Mouse (Mus musculus) T-cell, adult 2 months (primary cell): ENCODE results near the gene Krba1.

Experiments used
- DNase-seq: peaks from one replicate; pipeline ENCODE4 v3.0.0; 2022; ENCODE audit warnings: low spot score

The Krba1 gene

DNA sequence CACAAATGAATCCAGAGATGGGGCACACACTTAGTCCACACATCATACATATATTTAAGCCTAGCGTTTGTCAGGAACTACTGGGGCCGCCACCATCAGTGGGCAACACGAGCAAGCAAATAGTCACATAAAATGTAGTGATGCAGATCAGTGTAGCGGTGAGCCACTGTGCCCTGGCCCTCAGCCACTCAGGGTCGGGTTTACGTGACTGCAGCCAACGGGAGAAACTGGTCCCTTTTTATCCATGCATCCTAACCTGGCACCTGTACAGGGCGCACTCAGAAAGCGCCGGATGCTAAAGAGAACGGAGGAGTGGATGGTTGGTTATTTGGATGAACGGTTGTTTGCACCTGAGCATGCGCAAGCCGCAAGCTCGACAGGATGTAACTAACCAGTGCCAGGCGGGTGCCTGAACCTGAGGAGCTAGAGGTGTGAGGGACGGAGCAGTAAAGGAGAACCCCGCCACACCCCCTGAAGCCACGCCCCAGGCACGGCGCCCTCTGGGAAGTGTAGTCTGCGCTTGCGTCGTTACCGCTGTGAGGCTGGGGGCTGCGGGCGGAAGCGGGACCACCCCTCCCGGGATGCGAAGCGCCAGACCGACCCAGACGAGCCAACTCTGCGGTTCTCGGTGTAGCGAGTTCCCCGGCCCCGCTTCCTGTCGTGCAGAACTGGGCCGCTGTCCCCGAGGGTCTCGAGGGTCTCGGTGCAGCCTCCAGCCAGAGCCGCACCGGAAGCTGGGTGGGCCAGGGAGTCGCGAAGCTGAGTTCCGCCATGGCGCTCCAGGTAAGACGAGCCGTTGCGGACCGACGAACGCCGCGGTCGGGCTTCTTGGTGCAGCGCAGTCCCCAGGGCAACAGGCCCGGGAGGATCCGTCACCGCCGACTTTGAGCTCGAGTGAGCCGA, at the start of gene Krba1:
Gene Krba1, plus strand, starts transcription at position 482 of the 903 bp plus-strand sequence.
- peak; percentile 88 for DNase-seq

DNA sequence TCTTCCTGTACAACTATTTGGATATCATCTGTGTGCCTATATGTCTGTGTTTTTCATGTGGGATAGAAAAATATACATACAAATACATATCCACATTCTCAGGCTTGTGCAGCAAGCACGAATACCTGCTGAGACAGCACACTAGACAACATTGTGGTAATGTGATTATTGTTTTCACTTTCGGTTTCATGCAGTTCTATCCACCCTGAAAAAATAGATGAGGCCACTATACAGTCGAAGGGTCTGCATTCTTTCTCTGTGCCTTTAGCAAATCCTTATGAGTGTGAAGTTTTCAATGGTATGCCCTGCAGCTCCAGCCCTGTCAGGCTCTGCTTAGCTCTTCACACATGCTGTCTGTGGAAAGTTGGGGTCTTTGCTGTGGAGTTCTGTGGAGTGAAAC, 36.5 kb upstream of the Krba1 start:
- no peak for DNase-seq

GRCm38 (mm10) chr6:48366322-48366996, 28.9 kb upstream of the Krba1 start:
- DNase-seq: no peak

DNA sequence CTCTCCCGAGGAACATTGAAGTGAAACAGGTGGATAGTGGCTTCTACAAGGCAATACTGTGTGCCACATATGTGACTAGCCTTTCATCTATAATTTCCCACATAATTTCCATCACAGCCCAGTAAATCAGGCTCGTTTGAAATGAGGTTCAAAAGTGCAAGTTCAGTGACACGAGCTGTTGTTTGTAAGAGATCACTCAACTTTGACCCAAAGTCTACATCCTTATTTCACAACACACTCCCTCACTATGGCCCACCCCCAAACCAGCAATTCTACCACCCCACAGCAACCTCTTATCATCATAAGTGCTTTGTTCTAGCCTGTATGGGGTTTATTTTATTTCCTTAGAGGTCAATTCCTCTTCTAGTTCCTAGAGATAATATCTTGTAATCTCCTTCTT, 7.2 kb upstream of the Krba1 start:
- no peak for DNase-seq

DNA sequence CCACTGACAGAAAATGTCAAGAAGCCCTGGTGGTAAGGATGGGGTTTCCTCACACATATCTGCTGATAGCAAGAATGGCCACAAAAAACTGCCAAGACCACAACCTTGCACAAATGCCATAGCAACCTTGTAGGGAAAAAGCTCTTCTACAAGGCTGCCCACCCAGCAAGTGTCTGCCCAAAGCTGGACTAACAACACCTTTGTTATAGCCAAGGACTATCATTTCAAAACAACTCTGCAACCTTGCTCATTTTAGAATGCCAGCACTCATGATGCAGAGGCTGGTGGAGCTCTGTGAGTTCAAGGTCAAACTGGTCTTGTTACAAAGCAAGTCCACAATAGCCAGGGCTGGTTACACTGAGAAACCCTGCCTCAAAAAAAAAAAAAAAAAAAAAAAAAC, 1.6 kb upstream of the Krba1 start:
- DNase-seq: no peak

- DNase-seq: peak; percentile 11
Measured at GRCm38 (mm10) chr6:48396008-48396595, 716 bp downstream of the Krba1 start.

DNA sequence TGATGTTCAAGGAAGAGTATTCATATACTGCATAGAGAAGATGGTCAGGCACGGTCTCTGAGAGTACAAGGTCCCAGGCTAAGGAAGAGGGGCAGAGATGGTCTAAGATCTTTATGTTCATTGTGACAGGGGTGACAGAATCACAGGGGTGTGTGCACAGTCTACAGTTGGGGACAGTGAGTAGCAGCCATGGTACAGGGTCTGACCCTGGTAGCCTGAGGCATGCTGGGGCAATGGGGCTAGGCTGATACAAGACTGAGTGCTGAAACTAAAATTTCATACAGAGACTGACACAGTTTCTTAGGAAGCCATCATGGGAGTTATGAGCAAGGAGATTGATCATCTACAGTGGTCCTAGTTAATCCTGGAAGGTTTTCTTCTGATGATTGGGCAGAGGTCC, 1.3 kb downstream of the Krba1 start:
- no peak for DNase-seq

DNA sequence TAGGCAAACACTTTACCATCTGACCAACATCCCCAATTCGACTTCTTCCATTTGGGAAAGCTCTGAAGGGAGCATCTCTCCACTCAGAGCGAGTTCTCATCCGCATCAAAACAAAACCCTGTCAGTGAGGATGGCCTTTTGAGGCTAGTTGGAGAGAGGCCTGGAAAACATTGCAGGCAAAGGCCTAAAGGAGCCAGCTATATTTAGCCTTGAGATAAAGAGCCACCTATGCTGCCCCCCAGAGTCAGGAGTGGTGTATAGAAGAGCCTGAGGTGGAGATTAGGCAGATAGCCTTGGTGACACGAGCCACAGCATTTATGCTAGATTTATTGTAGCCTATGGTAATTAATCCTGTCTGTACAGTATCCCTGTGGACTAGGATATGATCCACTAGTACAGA, 1.9 kb downstream of the Krba1 start:
- peak; percentile 15 for DNase-seq

GRCm38 (mm10) chr6:48399906-48400305, 4.5 kb downstream of the Krba1 start:
- no peak for DNase-seq

DNA sequence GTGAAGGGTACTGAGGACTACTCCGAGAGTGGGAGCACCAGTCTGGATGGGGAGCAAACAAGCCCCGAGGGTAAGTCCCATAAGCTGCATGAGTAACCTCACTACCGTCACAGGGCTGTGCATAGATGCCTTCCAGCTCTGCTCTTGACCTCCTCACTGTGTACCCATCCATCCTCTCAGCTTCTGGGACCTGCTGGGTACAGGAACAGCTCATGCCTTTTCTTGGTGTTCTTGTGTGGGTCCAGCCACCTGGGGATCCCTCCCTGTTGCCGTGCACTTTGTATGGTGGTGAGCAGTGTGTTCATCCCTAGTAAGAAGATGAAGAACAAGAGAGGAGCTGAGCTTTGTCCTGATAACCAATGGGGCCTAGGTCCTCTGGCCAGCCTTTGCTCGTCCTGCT, 8.7 kb downstream of the Krba1 start:
- no peak for DNase-seq

DNA sequence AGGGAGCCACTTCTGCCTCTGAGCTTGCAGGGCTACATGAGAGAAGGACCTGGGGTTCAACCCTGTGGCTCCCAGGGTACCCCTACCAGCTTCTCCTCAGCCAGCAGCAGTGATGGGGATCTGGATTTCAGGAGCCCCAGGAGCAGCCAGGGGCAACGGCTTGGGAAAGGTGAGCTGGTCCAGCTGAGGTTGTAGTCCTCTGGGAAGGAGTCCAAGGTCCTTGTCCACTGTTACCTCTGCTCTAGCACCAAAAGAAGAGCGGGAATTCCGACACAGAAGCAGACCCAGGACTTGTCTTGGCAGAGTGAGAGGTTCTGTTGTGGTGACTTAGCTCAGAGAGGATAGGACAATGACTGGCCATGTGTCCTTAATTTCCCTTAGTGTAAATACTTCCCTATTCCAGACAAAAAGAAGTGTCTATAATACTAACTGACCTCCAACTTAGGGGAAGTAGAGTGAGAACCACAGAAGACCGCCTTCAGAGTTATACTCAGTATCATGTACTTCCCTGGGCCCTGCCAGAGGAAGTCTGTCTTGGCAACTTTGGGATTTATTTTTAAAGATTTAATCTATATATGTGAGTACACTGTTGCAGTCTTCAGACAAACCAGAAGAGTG, 14.4 kb downstream of the Krba1 start:
- DNase-seq: no peak

DNA sequence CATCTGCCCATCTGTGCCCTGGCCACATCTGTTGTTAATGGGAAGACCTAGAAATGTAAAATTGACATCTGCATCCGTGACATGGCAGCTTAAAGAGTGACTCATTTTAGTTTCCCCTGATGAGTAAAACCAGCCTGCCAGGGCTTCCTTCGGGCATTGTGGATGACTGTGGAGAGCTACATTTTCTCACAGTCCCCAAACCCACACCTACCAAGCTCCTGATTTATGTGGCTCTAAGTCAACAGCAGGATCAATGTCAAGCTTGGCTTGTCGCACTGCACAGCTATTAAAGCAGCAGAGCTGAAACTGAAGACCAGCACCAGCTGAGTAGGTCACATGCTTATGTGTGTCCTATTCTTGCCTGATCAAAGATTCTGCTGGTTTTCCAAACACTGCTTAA, 15.2 kb downstream of the Krba1 start:
- DNase-seq: no peak

GRCm38 (mm10) chr6:48411193-48412092, 16.1 kb downstream of the Krba1 start:
- DNase-seq: no peak

GRCm38 (mm10) chr6:48412147-48412546, 16.8 kb downstream of the Krba1 start:
- DNase-seq: no peak

DNA sequence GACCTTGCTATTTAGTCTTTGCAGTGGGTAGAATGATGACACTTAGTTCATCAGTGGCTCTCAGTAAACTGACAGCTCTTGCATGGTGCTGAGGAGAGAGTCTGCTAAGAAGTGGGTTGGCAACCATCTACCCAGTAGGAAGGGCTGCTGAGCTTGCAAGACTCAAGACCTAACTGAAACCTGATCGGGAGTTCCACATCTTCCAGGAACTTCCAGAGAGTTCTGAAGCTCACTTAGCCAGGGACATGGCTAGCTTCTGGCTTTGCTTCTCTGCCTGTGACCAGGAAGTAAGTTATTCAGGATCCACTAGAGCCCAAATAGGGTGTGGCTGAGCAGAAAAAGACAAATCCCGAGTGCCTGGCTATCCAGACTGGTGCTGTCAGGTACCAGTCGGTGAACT, 17.3 kb downstream of the Krba1 start:
- no peak for DNase-seq

GRCm38 (mm10) chr6:48413081-48413480, 17.7 kb downstream of the Krba1 start:
- no peak for DNase-seq

DNA sequence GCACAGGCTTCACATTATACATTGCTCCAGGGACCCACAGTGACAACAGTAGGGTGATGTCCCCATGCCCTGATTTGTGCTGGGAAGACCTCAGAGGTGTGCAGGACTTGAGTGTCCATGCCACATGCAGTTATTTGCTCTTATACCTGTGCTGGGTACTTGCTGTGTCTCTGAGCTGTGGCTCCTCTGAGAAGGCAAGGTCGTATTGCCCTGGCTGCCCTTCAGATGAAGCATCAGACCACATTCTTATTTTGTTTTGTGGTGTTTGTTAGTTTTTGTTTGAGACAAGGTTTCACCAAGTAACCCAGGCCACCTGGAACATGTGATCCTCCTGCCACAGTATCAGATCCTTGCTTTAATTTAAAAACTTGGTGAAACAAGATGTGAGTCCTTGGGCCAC, 19.5 kb downstream of the Krba1 start:
- DNase-seq: no peak

- DNase-seq: no peak
Measured at GRCm38 (mm10) chr6:48415636-48416035, 20.2 kb downstream of the Krba1 start.

- no peak for DNase-seq
Measured at GRCm38 (mm10) chr6:48416486-48416885, 21.1 kb downstream of the Krba1 start.

DNA sequence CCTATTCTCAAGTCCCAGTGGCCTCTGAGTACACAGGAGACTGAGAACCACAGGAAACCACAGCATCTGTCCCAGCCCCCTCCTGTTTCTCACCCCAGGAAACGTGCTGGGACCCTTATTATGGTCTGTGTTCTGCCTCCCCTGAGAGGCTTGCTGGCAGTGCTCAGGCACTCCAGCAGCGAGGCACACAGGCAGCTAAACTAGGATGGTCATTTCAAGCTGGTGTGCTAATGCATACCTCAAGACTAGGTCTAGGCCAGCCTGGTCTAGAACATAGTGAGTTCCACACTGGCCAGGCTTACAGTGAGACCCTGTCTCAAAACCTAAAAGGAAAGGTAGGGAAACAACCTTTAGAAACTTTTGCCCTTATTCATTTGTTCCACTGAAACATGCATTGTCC, 25.3 kb downstream of the Krba1 start:
- DNase-seq: no peak

DNA sequence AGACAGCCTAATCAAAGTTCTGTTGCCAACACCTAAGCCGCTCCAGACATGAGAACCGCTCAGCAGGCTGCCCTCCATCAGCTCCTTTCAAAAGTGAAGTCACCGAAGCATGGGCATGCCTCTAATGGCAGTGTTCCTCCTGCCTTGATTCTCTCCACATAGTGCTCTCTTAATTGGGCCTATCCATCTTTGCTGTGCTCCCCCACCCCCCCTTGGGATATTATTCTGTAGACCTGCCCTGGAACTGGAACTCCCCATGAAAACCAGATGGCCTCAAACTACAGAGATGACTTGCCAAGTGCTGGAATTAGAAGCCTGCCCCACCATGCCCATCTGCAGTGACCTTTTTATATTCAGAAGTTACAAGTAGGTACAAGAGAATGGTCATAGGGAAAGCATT, 27.9 kb downstream of the Krba1 start:
- DNase-seq: no peak

- no peak for DNase-seq
Measured at GRCm38 (mm10) chr6:48424074-48424473, 28.7 kb downstream of the Krba1 start.
